Mouse (Mus musculus) intestine, embryonic 16.5 days (tissue): ENCODE results near the gene Sh3tc1. TPM values are rescaled to one million over a fixed set of nuclear protein-coding genes. Genes with fewer than 3 reads are reported as not detected.
A peak's percentile ranks its signal among the peaks of the same experiment; 100 is the strongest.

Experiments
- ATAC-seq: fragments of 200-750 bp; cut with Nextera tagmentation; 2 replicates; pipeline ENCODE4 v1.8.0; 2017; ENCODE audit warnings: moderate TSS enrichment, moderate library complexity
- H3K27ac ChIP-seq: fragments of 300-500 bp; sonication (generic); 2 replicates; pipeline ENCODE4 v1.5.1; 2014; ENCODE audit warnings: mild to moderate bottlenecking, low read length
- H3K27me3 ChIP-seq: fragments of 300-500 bp; sonication (generic); replicated peaks from 2 replicates; pipeline ENCODE4 v1.6.1; 2014; ENCODE audit warnings: low read length, control low read depth, mixed read lengths; ENCODE audit not compliant: control insufficient read depth, insufficient read depth
- H3K36me3 ChIP-seq: fragments of 300-500 bp; sonication (generic); 2 replicates; pipeline ENCODE4 v1.6.1; 2014; ENCODE audit warnings: low read length, control low read depth; ENCODE audit not compliant: control insufficient read depth, insufficient read depth
- H3K4me1 ChIP-seq: fragments of 300-500 bp; sonication (generic); 2 replicates; pipeline ENCODE4 v1.6.1; 2014; ENCODE audit warnings: low read length, control low read depth, mixed read lengths; ENCODE audit not compliant: control insufficient read depth, insufficient read depth
- H3K4me2 ChIP-seq: fragments of 300-500 bp; sonication (generic); 2 replicates; pipeline ENCODE4 v1.6.1; 2014; ENCODE audit warnings: low read depth, low read length, control low read depth
- H3K4me3 ChIP-seq: fragments of 300-500 bp; sonication (generic); 2 replicates; pipeline ENCODE4 v1.5.1; 2014; ENCODE audit warnings: mild to moderate bottlenecking, low read length
- H3K9ac ChIP-seq: fragments of 300-500 bp; sonication (generic); 2 replicates; pipeline ENCODE4 v1.6.1; 2014; ENCODE audit warnings: low read depth, low read length
- H3K9me3 ChIP-seq: fragments of 300-500 bp; sonication (generic); 2 replicates; pipeline ENCODE4 v1.6.1; 2016; ENCODE audit warnings: low read length, control low read depth; ENCODE audit not compliant: control insufficient read depth
- WGBS: fragments of 180-500 bp; shearing (Covaris S2); extraction: QIAGEN DNeasy Blood & Tissue Kit; methylation state at CpG from one replicate; pipeline ENCODE4 v1.1.7; 2014; 5-methylcytosine and 5-hydroxymethylcytosine counted together
- polyA plus RNA-seq: library from polyadenylated mRNA; unstranded; fragments of >200 nt; fragmentation: Nextera tagmentation; extraction: Ambion mirVana; gene quantifications from 2 replicates; pipeline ENCODE4 v1.2.1, GENCODE M21; 2015

Sh3tc1 gene
- polyA plus RNA-seq, 1 experiment from 2014 or later, result 18.4 TPM

DNA sequence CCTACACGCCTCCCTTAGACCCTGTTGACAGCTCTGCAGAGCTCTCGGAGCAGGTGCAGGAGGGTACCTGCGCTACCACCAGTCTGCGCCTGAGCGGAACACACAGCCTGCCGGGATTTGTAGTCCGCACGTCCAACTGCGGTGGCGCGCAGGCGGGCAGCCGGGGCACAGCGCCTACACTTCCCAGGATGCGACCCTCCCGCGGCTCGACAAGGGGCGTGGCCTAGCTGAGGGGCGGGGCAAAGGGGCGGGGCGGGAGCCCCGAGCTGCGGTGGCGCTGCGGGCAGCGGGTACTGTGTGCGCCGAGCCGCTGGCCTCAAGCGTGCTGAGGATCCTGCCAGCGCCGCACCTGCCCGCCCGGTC, 17.8 kb upstream of the Sh3tc1 start, which contains the start of gene Ablim2:
Gene Ablim2 (plus strand): TSS at position 242 of the 363 bp plus-strand sequence.
- peak within 1 kb of the TSS; percentile 61 for H3K9ac ChIP-seq
- peak within 1 kb of the TSS; percentile 96 for H3K4me2 ChIP-seq
- H3K27ac ChIP-seq, result peak within 1 kb of the TSS; percentile 65; the same call in 1 of the 2 replicates
- H3K9me3 ChIP-seq, result no peaks in the 10 kb centered on the region
- under 1% methylated on average over 34 of the region's 35 CpGs for WGBS
- H3K4me1 ChIP-seq, result 0 out of 2 replicates have a peak, but pooled peaks cover 4% of the 10 kb centered on the region
- peaks cover 13% of the 10 kb centered on the region for H3K27me3 ChIP-seq
- no peaks in the 10 kb centered on the region for H3K36me3 ChIP-seq
- ATAC-seq, result peak; percentile 97
- H3K4me3 ChIP-seq, result peak within 1 kb of the TSS; percentile 55

DNA sequence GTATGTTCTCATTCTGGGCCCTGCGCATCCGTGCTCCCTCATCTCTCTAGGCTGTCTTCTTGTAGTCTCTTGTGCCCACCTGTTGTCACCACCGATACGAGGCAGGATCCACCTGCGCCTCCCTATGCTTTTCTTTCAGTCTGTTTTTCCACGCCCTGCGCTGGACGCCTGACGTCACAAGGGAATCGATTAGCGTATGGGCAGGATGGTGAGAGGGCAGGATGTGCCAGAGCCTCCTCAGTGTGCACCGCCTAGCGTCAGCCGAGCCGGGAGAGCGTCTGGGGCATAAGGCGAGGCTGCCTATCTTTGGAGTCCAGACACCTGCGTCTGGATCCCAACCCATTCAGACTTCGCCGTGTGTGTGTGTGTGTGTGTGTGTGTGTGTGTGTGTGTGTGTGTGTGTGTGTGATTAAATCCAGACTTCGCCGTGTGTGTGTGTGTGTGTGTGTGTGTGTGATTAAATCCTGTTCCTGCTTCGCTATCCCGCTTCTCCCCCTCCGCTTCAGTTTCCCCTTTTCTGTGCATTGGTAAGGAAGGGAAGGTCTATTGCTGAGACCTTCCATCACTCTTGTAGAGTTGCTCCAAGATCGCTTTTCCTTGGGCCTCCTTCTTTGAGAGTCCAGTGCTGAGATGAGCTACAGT, 17.3 kb upstream of the Sh3tc1 start:
- H3K27ac ChIP-seq, result peak overlapping the region; percentile 65; the same call in 1 of the 2 replicates
- peak; percentile 67 for ATAC-seq
- no peaks in the 10 kb centered on the region for H3K36me3 ChIP-seq
- peaks cover 13% of the 10 kb centered on the region for H3K27me3 ChIP-seq
- H3K4me2 ChIP-seq, result peak overlapping the region; percentile 96
- H3K4me1 ChIP-seq, result 0 out of 2 replicates have a peak, but pooled peaks cover 4% of the 10 kb centered on the region
- peak overlapping the region; percentile 55 for H3K4me3 ChIP-seq
- H3K9me3 ChIP-seq, result no peaks in the 10 kb centered on the region
- 8% methylated on average over 26 of the region's 26 CpGs for WGBS
- peak overlapping the region; percentile 45 for H3K9ac ChIP-seq

DNA sequence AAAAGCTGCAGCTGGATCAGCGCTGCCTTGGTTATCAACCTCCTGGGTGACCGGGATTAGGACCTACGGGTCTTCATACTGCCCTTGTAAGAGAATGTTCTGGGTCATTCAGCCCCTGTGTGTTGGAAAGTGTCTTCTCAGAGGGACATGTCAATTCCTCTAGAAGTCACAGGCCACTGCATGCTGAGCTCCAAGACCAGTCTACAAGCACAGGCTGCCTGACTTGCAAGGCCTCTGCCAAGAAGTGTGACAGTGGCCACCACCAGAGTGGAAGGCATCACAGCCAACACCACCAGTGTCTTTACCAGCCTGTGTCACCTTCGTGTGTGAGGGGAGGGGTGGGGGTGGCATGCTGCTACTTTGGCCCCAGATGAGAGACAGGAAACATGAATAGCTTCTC, 16.2 kb upstream of the Sh3tc1 start:
- no peak for ATAC-seq
- Histone ChIP-seq H3K9ac (no peak overlapping the region), H3K9me3 (no peaks in the 10 kb centered on the region), H3K27ac (no peak overlapping the region), H3K4me1 (0 out of 2 replicates have a peak, but pooled peaks cover 4% of the 10 kb centered on the region), H3K4me2 (no peak overlapping the region), H3K4me3 (no peak overlapping the region), H3K36me3 (no peaks in the 10 kb centered on the region), H3K27me3 (peaks cover 13% of the 10 kb centered on the region)
- 84% methylated on average over 4 of the region's 4 CpGs for WGBS

DNA sequence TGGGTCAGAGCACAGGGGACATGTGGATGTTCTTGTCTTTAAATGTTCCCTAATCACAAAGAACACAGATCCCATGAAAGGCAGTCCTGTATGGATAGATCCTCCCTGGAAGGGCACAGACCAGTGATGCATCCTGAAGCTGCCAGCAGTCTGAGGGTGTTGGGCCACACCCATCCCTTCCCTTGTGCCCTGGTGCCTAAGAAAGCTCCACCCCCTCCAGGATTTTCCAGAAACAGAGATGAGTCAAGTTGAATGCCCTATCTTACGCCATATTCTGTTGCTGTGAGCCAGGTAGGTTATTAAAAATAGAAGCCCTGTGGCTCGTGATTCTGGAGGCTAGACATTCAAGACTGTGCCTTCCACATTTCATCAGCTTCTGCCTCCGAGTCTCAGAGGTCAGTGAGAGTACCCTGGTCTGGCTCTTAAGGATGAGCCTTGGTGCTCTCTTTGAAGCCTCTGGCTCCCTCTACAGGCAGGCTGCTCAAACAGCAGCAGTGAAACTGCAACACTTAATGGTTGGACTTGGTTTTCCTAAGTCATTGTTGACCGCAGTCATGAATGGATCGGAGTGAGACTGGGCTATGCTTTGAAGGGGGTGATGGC, 15.4 kb upstream of the Sh3tc1 start:
- H3K27ac ChIP-seq, result no peak overlapping the region
- no peak for ATAC-seq
- no peak overlapping the region for H3K9ac ChIP-seq
- no peaks in the 10 kb centered on the region for H3K9me3 ChIP-seq
- H3K36me3 ChIP-seq, result no peaks in the 10 kb centered on the region
- no peak overlapping the region for H3K4me3 ChIP-seq
- H3K27me3 ChIP-seq, result peaks cover 8% of the 10 kb centered on the region
- H3K4me2 ChIP-seq, result no peak overlapping the region
- 0 out of 2 replicates have a peak, but pooled peaks cover 4% of the 10 kb centered on the region for H3K4me1 ChIP-seq
- WGBS, result 21% methylated on average over 5 of the region's 5 CpGs

DNA sequence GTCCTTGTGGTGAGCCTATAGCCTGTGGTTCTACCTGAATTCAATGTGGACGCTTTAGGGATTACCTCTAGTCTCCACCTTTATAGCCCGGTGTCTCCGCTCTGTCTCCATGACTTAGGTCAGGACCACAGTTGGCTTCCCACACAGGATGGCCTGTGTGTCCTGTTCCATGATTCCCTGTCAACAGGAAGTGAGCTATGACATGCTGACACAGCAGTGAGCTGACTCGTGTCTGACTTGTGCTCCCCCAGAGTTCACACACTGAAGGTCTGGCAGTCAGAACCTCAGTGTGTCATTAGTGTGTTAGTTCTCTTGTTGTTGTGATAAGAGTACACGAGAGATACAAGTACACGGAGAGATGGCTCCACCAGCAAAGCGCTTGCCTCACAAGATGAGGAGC, 11.2 kb upstream of the Sh3tc1 start:
- H3K27me3 ChIP-seq, result no peaks in the 10 kb centered on the region
- no peak overlapping the region for H3K4me3 ChIP-seq
- no peaks in the 10 kb centered on the region for H3K9me3 ChIP-seq
- no peaks in the 10 kb centered on the region for H3K4me1 ChIP-seq
- WGBS, result 74% methylated on average over 7 of the region's 7 CpGs
- H3K9ac ChIP-seq, result no peak overlapping the region
- no peak overlapping the region for H3K4me2 ChIP-seq
- no peak for ATAC-seq
- H3K36me3 ChIP-seq, result no peaks in the 10 kb centered on the region
- H3K27ac ChIP-seq, result no peak overlapping the region

DNA sequence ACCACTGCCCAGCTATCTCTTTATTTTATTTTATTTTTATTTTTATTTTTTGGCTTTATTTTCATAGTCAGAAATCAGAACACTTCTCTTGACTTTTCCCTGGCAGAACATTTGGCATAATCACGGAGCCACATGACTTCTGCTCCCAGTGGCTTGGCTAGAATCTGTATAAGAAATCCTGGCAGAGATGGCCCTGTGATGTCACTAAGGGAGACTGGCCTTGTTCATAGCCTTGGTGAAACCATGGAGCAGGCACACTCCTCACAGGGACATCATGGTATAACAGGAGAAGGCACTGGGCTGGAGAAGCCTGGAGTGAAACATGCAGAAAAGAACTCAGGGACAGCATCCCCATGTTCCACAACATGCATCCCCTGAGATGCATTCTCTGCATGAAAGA, 10.2 kb upstream of the Sh3tc1 start:
- no peaks in the 10 kb centered on the region for H3K27me3 ChIP-seq
- H3K9ac ChIP-seq, result no peak overlapping the region
- H3K4me1 ChIP-seq, result no peaks in the 10 kb centered on the region
- no peak overlapping the region for H3K4me2 ChIP-seq
- 87% methylated on average over 1 of the region's 1 CpGs for WGBS
- H3K27ac ChIP-seq, result no peak overlapping the region
- ATAC-seq, result no peak
- no peaks in the 10 kb centered on the region for H3K9me3 ChIP-seq
- H3K4me3 ChIP-seq, result no peak overlapping the region
- no peaks in the 10 kb centered on the region for H3K36me3 ChIP-seq

DNA sequence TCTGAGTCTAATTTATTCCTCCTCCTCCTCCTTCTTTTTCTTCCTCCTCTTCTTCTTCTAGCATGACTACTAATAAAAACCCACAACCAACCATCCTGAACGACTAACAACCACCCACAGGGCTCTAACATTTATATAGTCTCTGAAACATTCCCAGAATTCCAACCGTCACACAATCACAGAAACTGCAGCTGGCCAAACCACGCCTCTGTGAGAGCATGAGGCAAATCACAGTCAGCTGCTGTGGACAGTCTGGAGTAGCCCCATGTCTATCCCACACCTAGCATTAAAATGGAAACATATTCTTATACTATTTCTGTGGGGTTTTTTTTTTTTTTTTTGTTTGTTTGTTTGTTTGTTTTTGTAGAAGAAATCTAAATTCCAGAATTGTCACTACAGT, 9.6 kb upstream of the Sh3tc1 start:
- no peak overlapping the region for H3K27ac ChIP-seq
- no peaks in the 10 kb centered on the region for H3K27me3 ChIP-seq
- H3K4me1 ChIP-seq, result no peaks in the 10 kb centered on the region
- no peaks in the 10 kb centered on the region for H3K9me3 ChIP-seq
- no peak for ATAC-seq
- H3K36me3 ChIP-seq, result no peaks in the 10 kb centered on the region
- H3K4me2 ChIP-seq, result no peak overlapping the region
- no peak overlapping the region for H3K4me3 ChIP-seq
- WGBS, result 51% methylated on average over 3 of the region's 3 CpGs
- no peak overlapping the region for H3K9ac ChIP-seq

DNA sequence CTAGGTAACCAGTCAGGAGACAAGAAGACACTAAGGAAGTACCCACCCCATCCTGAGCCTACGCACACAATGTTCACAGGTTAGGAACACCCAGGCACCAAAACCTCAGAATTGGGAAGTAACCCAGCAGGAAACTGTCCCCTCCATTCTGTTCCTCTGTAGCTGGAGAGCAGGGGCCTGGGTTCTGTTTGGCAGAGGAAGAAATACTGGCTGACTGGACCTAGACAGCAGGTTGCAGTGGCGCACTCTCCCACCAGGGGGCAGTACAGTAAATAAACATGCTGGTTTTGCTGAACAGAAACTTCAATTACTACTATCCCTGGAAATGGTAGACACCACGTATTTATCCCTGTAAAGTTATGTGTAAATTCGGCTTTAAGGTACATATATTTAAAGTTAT, 7.1 kb upstream of the Sh3tc1 start:
- Histone ChIP-seq H3K27me3 (no peaks in the 10 kb centered on the region), H3K27ac (no peak overlapping the region), H3K4me3 (no peak overlapping the region), H3K36me3 (no peaks in the 10 kb centered on the region), H3K9me3 (no peaks in the 10 kb centered on the region), H3K9ac (no peak overlapping the region), H3K4me2 (no peak overlapping the region), H3K4me1 (peaks cover under 1% of the 10 kb centered on the region; the same call in 1 of the 2 replicates)
- 23% methylated on average over 4 of the region's 4 CpGs for WGBS
- no peak for ATAC-seq

DNA sequence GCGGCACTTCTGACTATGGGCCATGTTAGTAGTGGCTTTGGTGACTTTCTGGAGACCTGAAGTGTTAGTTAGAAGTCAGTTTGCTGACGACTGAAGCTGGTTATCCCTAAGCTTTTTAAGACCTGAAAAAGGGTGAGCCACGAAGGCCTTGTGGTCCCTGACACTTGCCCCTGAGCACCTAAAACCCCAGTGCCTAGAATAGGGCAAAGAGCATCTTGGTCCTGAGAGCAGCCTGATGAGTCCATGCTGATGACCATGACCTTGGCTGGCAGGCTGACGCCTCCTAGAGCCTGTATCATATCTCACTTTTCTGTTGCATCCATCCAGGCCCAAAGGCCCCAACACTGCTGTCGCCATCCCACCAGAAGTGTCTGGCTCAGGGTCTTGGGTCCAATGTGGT, 5.6 kb upstream of the Sh3tc1 start:
- no peak overlapping the region for H3K4me2 ChIP-seq
- no peak overlapping the region for H3K9ac ChIP-seq
- H3K4me3 ChIP-seq, result no peak overlapping the region
- WGBS, result 93% methylated on average over 5 of the region's 5 CpGs
- H3K27ac ChIP-seq, result no peak overlapping the region
- ATAC-seq, result no peak
- no peaks in the 10 kb centered on the region for H3K9me3 ChIP-seq
- no peaks in the 10 kb centered on the region for H3K27me3 ChIP-seq
- no peaks in the 10 kb centered on the region for H3K36me3 ChIP-seq
- peaks cover 15% of the 10 kb centered on the region for H3K4me1 ChIP-seq
